Mouse (Mus musculus): ENCODE measurements around the gene Kif19a.

Gene Kif19a

DNA sequence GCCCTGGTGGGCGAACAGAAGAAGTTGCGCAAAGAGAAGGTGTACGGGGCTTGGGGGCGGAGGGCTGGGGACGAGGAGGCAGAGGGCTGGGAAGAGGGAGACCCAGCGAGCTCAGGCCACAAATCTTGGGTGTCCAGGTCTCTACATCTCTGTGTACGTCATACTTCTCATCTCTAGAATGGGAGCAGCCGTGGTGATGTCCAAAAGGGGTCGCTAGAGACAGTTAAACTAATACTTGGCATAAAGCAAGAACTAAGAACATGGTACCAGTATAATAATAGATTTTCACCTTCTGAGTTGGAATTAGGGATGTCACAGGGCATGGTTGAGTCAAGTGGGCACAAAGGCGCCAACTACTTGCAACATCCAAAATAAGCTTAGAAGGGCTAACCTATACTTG is 20.7 kb downstream of the Kif19a start:
- DNase-seq, result no peak

- DNase-seq, result no peak
Observed at GRCm38 (mm10) chr11:114786326-114786725, 21.1 kb downstream of the Kif19a start.

DNA sequence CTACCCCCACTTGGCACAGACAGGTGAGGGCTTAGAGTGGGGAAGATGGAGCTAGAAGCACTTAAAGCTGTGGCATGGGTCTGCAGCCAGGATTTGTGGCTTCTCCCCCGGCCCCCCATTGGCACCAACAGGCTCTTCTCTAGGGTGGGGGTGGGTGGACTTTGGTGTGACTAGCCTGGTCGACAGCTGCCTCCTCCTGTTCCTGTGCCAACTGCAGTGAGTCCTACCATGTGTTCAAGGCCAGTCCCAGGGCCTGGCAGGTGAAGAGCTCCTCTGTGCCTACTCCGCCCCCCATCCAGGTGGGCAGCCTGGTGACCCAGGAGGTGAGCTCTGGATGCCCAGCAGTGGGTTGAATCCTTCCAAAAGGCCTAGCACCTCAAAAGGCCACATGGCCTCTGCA is 22.4 kb downstream of the Kif19a start:
- no peak for DNase-seq

- DNase-seq, result peak; percentile 75
Observed at GRCm38 (mm10) chr11:114789061-114789714, 24.0 kb downstream of the Kif19a start.

GRCm38 (mm10) chr11:114789716-114790115 is 24.5 kb downstream of the Kif19a start:
- DNase-seq, result no peak

- no peak for DNase-seq
Observed at GRCm38 (mm10) chr11:114790171-114790570, 25.0 kb downstream of the Kif19a start.

DNA sequence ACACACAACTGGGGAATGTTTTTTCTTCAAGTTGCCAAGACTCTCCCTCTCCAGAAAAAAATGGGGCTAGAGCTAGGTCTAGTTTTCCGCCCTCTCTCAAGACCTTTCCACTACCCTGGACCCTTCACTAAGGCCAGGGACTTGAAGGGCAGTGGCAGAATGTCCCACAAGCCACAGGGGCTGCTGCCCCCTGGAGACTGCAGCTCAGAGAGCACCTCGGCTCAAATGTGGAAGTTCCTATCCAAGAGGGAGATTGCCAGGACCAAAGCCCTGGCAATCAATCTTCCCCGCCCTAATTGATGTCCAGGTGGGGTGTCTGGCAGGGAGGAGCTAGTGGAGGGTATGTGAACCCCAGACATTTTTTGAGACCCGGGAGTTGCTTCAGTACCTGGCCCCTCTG is 25.7 kb downstream of the Kif19a start:
- DNase-seq, result no peak

GRCm38 (mm10) chr11:114791351-114791889 is 26.2 kb downstream of the Kif19a start:
- DNase-seq, result no peak

GRCm38 (mm10) chr11:114791891-114792411 is 26.8 kb downstream of the Kif19a start:
- DNase-seq, result no peak

- no peak for DNase-seq
Observed at GRCm38 (mm10) chr11:114792931-114793494, 27.8 kb downstream of the Kif19a start.

GRCm38 (mm10) chr11:114793868-114794545 is 28.8 kb downstream of the Kif19a start:
- no peak for DNase-seq

GRCm38 (mm10) chr11:114794691-114795090 is 29.5 kb downstream of the Kif19a start:
- DNase-seq, result no peak

DNA sequence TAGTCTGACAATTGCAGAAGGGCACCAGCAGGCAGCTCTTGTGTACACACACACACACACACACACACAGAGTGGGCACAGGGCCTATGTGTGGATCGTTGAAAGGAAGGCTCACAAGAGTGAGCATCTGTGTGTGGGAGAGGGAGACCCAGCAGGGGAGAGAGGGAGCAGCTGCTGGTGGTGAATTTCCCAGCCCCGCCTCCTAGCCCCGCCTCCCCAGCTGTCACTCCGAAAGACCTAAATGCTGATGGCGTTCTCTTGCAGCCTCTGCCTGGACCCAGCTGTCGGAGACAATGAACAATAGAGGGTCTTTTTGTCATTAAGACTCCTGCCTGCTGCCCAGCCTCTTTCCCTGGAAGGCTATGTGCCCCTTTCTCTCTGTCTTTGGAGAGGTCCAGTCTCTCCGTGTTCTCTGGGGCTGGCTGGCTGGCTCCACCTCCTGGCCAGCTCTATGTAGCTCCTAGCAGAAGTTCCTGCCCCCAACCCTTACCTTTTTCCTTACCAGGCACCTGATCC is 30.1 kb downstream of the Kif19a start:
- peak; percentile 34 for DNase-seq

DNA sequence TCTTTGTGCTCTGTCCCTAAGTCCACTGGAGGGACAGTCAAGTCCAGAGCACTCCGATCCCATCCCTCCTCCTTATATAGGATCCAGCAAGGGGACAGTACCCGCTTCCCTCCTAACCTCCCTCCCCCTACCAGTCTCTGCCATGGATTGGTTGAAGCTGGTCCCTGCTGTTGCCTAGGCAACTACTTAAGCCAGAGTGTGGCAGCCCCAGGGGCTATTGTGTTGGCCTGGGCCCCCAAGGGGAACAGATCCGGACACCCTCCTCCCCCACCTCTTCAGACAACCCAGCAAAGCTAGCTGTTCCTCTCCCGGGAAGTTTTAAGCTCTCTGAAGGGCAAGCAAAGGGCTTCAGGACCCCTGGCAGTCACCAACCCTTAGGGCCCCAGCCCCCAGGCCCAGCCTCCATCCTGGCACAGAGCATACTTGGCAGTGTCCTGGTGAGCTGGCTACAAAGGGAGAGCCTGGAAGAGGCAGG is 30.7 kb downstream of the Kif19a start, which contains the start of gene Btbd17:
Gene Btbd17 (minus strand): TSS at position 98 of the 475 bp plus-strand sequence.
- no peak for DNase-seq

DNA sequence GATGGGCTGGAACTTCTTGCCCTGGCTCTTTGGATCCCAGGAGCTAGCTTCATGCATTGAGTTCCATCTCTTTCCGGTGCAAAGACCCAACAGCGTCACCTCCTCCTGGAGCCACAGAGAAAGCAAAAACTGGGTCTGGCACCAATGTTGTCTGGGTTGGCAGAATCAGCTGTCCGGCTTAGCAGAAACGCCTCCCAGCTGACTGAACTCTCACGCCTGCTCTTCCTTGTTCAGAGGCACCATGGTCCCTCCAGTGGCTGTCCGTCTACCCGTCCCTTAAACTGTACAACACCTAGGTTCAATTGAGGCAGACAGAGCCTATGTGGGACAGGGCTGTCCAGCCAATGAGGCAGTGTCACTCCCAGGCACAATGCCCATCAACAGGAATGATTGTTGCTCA is 32.0 kb downstream of the Kif19a start:
- DNase-seq, result no peak

DNA sequence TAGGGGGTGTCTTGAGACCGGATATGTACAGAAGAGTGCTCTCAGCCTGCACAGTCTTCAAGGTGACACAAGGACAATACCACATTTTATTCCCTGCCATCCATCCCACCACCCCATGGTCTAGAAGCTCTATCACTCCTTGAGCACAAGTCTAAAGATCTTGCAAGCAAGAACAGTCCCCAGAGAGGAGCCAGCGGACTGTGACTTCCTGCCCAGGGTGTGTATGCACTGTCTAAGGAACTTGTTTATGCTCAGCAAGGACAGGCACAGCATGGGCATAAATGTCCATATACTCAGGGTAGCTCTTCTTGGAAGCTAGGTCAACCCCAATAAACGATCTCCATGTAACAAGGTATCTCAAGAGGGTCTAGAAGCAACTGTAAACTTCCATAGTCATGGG is 32.8 kb downstream of the Kif19a start:
- no peak for DNase-seq

- no peak for DNase-seq
Observed at GRCm38 (mm10) chr11:114798624-114799023, 33.4 kb downstream of the Kif19a start, which contains the start of gene Gpr142. Gene Gpr142 (plus strand): TSS chr11:114798924.

- no peak for DNase-seq
Observed at GRCm38 (mm10) chr11:114801906-114802305, 36.7 kb downstream of the Kif19a start.

DNA sequence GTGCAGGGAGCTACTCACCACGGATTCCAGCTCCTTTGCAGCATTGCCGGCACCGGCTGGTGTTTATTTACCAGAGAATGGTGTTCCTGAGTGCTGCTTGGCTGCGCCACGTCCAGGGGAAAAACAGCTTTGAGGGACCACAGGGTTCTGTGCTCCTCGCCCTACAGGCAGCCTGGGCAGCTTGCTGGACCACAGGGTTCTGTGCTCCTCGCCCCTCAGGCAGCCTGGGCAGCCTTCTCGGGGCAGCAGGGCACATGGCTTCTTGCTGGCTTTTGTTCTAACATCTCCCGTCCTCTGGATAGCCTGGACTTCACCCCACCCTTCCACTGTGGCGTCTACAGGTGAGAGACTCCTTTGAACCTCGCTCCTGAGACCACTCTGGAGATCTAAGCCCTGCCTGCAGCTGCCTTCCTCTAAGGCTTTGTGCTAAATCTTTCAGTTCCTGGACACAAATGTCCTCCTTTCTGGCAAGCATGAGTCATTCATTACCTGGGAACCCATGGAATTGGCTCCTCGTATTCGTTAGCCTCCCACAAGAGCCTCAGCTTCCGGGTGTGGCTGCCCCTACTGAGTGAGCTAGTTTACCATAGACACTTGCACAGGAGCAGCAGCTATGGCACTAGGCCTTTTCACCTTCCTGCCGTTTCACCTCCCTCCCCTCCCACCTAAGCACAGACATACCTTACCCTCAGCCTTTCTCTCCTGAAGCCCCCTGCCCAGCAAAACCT is 37.5 kb downstream of the Kif19a start:
- DNase-seq, result no peak

DNA sequence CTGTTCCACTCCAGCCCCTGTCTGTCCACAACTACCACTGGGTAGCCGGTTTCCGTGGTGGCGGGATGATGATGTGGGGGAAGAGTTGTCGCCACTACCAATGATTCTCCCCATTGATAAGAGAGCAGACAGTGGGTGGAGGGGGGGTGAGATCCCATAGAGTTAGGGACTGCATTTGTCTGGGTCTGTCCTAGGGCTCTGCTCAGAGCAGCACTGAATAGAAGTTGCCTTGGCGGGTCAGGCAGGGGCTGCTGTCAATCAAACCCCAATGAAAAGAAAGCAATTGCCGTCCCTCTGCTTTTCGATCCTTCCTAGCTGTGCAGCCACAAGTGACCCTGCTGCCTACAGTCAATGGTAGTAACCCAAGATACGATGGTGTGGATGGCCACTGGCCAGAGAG is 38.8 kb downstream of the Kif19a start:
- DNase-seq, result no peak

DNA sequence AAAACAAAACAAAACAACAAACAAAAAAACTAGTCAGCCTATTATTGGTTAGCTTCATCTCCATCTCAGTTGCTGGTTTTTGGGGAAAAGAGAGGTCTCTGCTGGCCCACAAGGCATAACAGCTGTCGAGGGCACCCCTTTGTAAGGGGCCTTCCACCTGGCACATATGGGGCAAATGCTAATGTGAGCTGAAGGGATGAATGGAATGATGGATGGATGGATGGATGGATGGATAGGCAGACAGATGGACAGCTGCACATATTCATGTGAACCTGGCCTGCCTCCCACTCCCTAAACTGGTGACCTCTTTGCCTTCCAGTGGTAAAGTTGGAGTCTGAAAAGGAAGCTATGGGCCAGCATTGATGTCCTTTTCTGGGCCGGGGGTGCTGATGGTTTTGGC is 41.8 kb downstream of the Kif19a start:
- DNase-seq, result no peak

DNA sequence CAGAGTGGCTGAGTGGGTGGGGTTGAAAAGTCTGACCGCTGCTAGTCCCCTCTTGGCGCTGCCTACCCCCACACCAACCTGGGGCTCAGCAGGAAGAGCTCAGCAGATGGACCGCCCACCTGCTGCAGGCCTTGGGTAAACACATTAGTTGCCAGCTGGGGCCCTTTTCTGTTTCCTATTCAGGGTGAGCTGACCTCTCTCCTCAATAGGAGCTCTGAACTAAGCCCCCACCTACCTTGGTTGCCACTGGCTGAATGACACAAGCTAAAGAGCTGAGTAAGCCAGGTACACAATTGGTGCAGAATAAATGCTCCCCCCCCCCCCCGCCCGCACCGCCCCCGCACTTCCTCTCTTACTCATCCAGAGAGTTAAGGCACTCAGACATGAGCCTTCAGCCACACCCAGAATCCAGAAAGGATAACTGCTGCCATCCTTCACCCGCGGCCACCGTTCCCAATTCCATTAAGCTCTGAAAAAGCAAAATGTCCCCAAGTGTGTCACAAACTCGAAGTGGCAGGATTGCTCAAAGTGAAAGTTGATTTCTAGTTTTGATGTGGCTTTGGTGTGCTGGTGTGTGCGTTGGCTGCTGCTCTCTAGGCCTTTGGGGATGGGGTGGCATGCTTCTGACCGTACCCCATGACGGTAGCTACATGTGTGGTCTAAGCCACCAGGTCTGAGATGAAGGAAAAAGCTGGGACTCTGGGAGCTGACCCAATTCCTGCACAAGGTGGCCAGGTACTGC is 42.7 kb downstream of the Kif19a start:
- peak; percentile 34 for DNase-seq

Measured in liver (tissue).